Mouse (Mus musculus) kidney, embryonic 15.5 days (tissue): ENCODE measurements around the gene Cpeb1. TPM values are rescaled to one million over a fixed set of nuclear protein-coding genes. Genes with fewer than 3 reads are reported as not detected.
"Not testable (repeated sequence)": the region's sequence is repeated elsewhere in the genome, so short reads cannot be mapped to it uniquely, and the experiment has no call there.

Experiments used
- ATAC-seq: fragments of 200-750 bp; cut with Nextera tagmentation; replicated peaks from 2 replicates; pipeline ENCODE4 v1.8.0; 2017; ENCODE audit warnings: moderate TSS enrichment; ENCODE audit not compliant: low FRiP score
- H3K27ac ChIP-seq: fragments of 300-500 bp; sonication (generic); 2 replicates; pipeline ENCODE4 v1.5.1; 2015; ENCODE audit warnings: mild to moderate bottlenecking, inconsistent platforms
- H3K27me3 ChIP-seq: fragments of 300-500 bp; sonication (generic); 2 replicates; pipeline ENCODE4 v1.6.1; 2015; ENCODE audit warnings: inconsistent platforms
- H3K36me3 ChIP-seq: fragments of 300-500 bp; sonication (generic); 2 replicates; pipeline ENCODE4 v1.6.1; 2015; ENCODE audit warnings: inconsistent platforms
- H3K4me1 ChIP-seq: fragments of 300-500 bp; sonication (generic); 2 replicates; pipeline ENCODE4 v1.6.1; 2015; ENCODE audit warnings: inconsistent platforms
- H3K4me2 ChIP-seq: fragments of 300-500 bp; sonication (generic); 2 replicates; pipeline ENCODE4 v1.6.1; 2015; ENCODE audit warnings: moderate library complexity, mild to moderate bottlenecking, inconsistent platforms
- H3K4me3 ChIP-seq: fragments of 300-500 bp; sonication (generic); replicated peaks from 2 replicates; pipeline ENCODE4 v1.5.1; 2015; ENCODE audit warnings: mild to moderate bottlenecking, inconsistent platforms
- H3K9ac ChIP-seq: fragments of 300-500 bp; sonication (generic); 2 replicates; pipeline ENCODE4 v1.6.1; 2015; ENCODE audit warnings: mild to moderate bottlenecking, inconsistent platforms
- H3K9me3 ChIP-seq: fragments of 300-500 bp; sonication (generic); replicated peaks from 2 replicates; pipeline ENCODE4 v1.6.1; 2016; ENCODE audit warnings: inconsistent platforms
- WGBS: fragments of 180-500 bp; shearing (Covaris S2); methylation state at CpG from one replicate; pipeline ENCODE4 v1.1.7; 2015; ENCODE audit warnings: mixed read lengths; 5-methylcytosine and 5-hydroxymethylcytosine counted together
- polyA plus RNA-seq: library from polyadenylated mRNA; unstranded; fragments of >200 nt; fragmentation: Nextera tagmentation; extraction: Ambion mirVana; gene quantifications from 2 replicates; pipeline ENCODE4 v1.2.1, GENCODE M21; 2015

Gene Cpeb1
- polyA plus RNA-seq = 0.87 and 1.9 TPM in 2 replicates

GRCm38 (mm10) chr7:81455155-81455651 lies at the start of gene Cpeb1:
Cpeb1 (minus strand) TSS chr7:81455465.
- Histone ChIP-seq H3K4me1 (peaks cover 26% of the 10 kb centered on the region), H3K9ac (no peak within 1 kb of the TSS), H3K27me3 (peaks cover 92% of the 10 kb centered on the region), H3K4me2 (peak within 1 kb of the TSS; percentile 85), H3K36me3 (no peaks in the 10 kb centered on the region), H3K27ac (no peak within 1 kb of the TSS), H3K4me3 (peak within 1 kb of the TSS; percentile 51), H3K9me3 (no peaks in the 10 kb centered on the region)
- WGBS = under 1% methylated on average over 28 of the region's 28 CpGs
- 0 out of 2 replicates have a peak, but pooled peaks have one; percentile 60 for ATAC-seq

GRCm38 (mm10) chr7:81501050-81501449 lies 45.8 kb upstream of the Cpeb1 start:
- Histone ChIP-seq H3K27ac (no peak overlapping the region), H3K4me2 (no peak overlapping the region), H3K27me3 (no peaks in the 10 kb centered on the region; the same call in 1 of the 2 replicates), H3K4me3 (no peak overlapping the region), H3K36me3 (no peaks in the 10 kb centered on the region), H3K9me3 (no peaks in the 10 kb centered on the region), H3K9ac (no peak overlapping the region), H3K4me1 (0 out of 2 replicates have a peak, but pooled peaks cover 2% of the 10 kb centered on the region)
- whole genome bisulfite sequencing = 64% methylated on average over 2 of the region's 2 CpGs
- no peak for ATAC-seq

- H3K4me3 ChIP-seq = no peak within 1 kb of the TSS
- no peaks in the 10 kb centered on the region for H3K9me3 ChIP-seq
- H3K4me1 ChIP-seq = peaks cover 10% of the 10 kb centered on the region; the same call in 1 of the 2 replicates
- WGBS = 62% methylated on average over 7 of the region's 7 CpGs
- peaks cover 24% of the 10 kb centered on the region for H3K27me3 ChIP-seq
- no peak within 1 kb of the TSS for H3K27ac ChIP-seq
- no peak for ATAC-seq
- H3K36me3 ChIP-seq = no peaks in the 10 kb centered on the region
- no peak within 1 kb of the TSS for H3K4me2 ChIP-seq
- H3K9ac ChIP-seq = no peak within 1 kb of the TSS
Measured at GRCm38 (mm10) chr7:81498181-81498580, 42.9 kb upstream of the Cpeb1 start, which contains the start of gene BC048679. BC048679 (minus strand) TSS chr7:81498281.

GRCm38 (mm10) chr7:81497171-81497570 lies 41.9 kb upstream of the Cpeb1 start:
- H3K9me3 ChIP-seq = no peaks in the 10 kb centered on the region
- H3K27me3 ChIP-seq = peaks cover 34% of the 10 kb centered on the region
- peaks cover 14% of the 10 kb centered on the region; the same call in 1 of the 2 replicates for H3K4me1 ChIP-seq
- no peak overlapping the region for H3K4me2 ChIP-seq
- no peak overlapping the region for H3K27ac ChIP-seq
- H3K9ac ChIP-seq = no peak overlapping the region
- H3K36me3 ChIP-seq = no peaks in the 10 kb centered on the region
- H3K4me3 ChIP-seq = no peak overlapping the region
- 27% methylated on average over 6 of the region's 6 CpGs for WGBS
- no peak for ATAC-seq

- H3K4me1 ChIP-seq = peaks cover 19% of the 10 kb centered on the region
- under 1% methylated on average over 57 of the region's 57 CpGs for WGBS
- no peak within 1 kb of the TSS for H3K27ac ChIP-seq
- H3K27me3 ChIP-seq = peaks cover 34% of the 10 kb centered on the region
- 0 out of 2 replicates have a peak within 1 kb of the TSS, but pooled peaks have one; percentile 6 for H3K9ac ChIP-seq
- no peaks in the 10 kb centered on the region for H3K9me3 ChIP-seq
- ATAC-seq = peak; percentile 83
- no peaks in the 10 kb centered on the region for H3K36me3 ChIP-seq
- H3K4me2 ChIP-seq = peak within 1 kb of the TSS; percentile 93
- peak within 1 kb of the TSS; percentile 53 for H3K4me3 ChIP-seq
Measured at GRCm38 (mm10) chr7:81493331-81494021, 38.2 kb upstream of the Cpeb1 start, which contains the start of gene Ap3b2. Ap3b2 (minus strand) TSS chr7:81493925.

GRCm38 (mm10) chr7:81492628-81493027 lies 37.4 kb upstream of the Cpeb1 start:
- peak overlapping the region; percentile 93 for H3K4me2 ChIP-seq
- H3K27ac ChIP-seq = no peak overlapping the region
- no peak for ATAC-seq
- H3K4me1 ChIP-seq = peaks cover 19% of the 10 kb centered on the region
- no peaks in the 10 kb centered on the region for H3K36me3 ChIP-seq
- H3K27me3 ChIP-seq = peaks cover 34% of the 10 kb centered on the region
- H3K9ac ChIP-seq = no peak overlapping the region
- peak overlapping the region; percentile 53; the same call in 1 of the 2 replicates for H3K4me3 ChIP-seq
- no peaks in the 10 kb centered on the region for H3K9me3 ChIP-seq
- 43% methylated on average over 9 of the region's 9 CpGs for WGBS

GRCm38 (mm10) chr7:81489649-81490048 lies 34.4 kb upstream of the Cpeb1 start:
- Histone ChIP-seq H3K4me1 (peaks cover 16% of the 10 kb centered on the region), H3K27ac (no peak overlapping the region), H3K27me3 (peaks cover 21% of the 10 kb centered on the region), H3K4me2 (no peak overlapping the region), H3K9me3 (no peaks in the 10 kb centered on the region), H3K9ac (no peak overlapping the region), H3K4me3 (no peak overlapping the region), H3K36me3 (no peaks in the 10 kb centered on the region)
- 0 out of 2 replicates have a peak, but pooled peaks have one; percentile 49 for ATAC-seq
- 7% methylated on average over 9 of the region's 9 CpGs for WGBS

- Histone ChIP-seq H3K4me1 (peaks cover 6% of the 10 kb centered on the region; the same call in 1 of the 2 replicates), H3K4me2 (no peak overlapping the region), H3K9ac (no peak overlapping the region), H3K27ac (no peak overlapping the region), H3K27me3 (peaks cover 27% of the 10 kb centered on the region), H3K4me3 (no peak overlapping the region), H3K9me3 (no peaks in the 10 kb centered on the region), H3K36me3 (no peaks in the 10 kb centered on the region)
- no peak for ATAC-seq
- WGBS = 15% methylated on average over 8 of the region's 8 CpGs
Measured at GRCm38 (mm10) chr7:81480800-81481199, 25.5 kb upstream of the Cpeb1 start.

- no peak overlapping the region for H3K4me3 ChIP-seq
- H3K9ac ChIP-seq = no peak overlapping the region
- H3K27me3 ChIP-seq = peaks cover 33% of the 10 kb centered on the region
- no peak overlapping the region for H3K4me2 ChIP-seq
- H3K9me3 ChIP-seq = no peaks in the 10 kb centered on the region
- no peak for ATAC-seq
- H3K4me1 ChIP-seq = peaks cover 6% of the 10 kb centered on the region; the same call in 1 of the 2 replicates
- no peaks in the 10 kb centered on the region for H3K36me3 ChIP-seq
- 60% methylated on average over 3 of the region's 3 CpGs for WGBS
- no peak overlapping the region for H3K27ac ChIP-seq
Measured at GRCm38 (mm10) chr7:81479531-81480090, 24.3 kb upstream of the Cpeb1 start.

- H3K4me1 ChIP-seq, H3K27ac ChIP-seq, H3K9ac ChIP-seq, H3K36me3 ChIP-seq, H3K4me2 ChIP-seq, ATAC-seq, H3K4me3 ChIP-seq, H3K9me3 ChIP-seq: not testable (repeated sequence)
- peaks cover 33% of the 10 kb centered on the region for H3K27me3 ChIP-seq
Measured at GRCm38 (mm10) chr7:81478261-81478660, 23.0 kb upstream of the Cpeb1 start.

GRCm38 (mm10) chr7:81476833-81477232 lies 21.6 kb upstream of the Cpeb1 start:
- WGBS = 3% methylated on average over 24 of the region's 24 CpGs
- peaks cover 6% of the 10 kb centered on the region; the same call in 1 of the 2 replicates for H3K4me1 ChIP-seq

GRCm38 (mm10) chr7:81475221-81475620 lies 20.0 kb upstream of the Cpeb1 start:
- no peak overlapping the region for H3K9ac ChIP-seq
- H3K27ac ChIP-seq = no peak overlapping the region
- ATAC-seq = no peak
- peaks cover 33% of the 10 kb centered on the region for H3K27me3 ChIP-seq
- H3K36me3 ChIP-seq = no peaks in the 10 kb centered on the region
- no peaks in the 10 kb centered on the region for H3K9me3 ChIP-seq
- WGBS = 76% methylated on average over 3 of the region's 3 CpGs
- no peak overlapping the region for H3K4me2 ChIP-seq
- no peak overlapping the region for H3K4me3 ChIP-seq
- H3K4me1 ChIP-seq = peaks cover 6% of the 10 kb centered on the region; the same call in 1 of the 2 replicates

More at GRCm38 (mm10) chr7:81476833-81477232, 21.6 kb upstream of the Cpeb1 start:
- Histone ChIP-seq H3K9me3 (no peaks in the 10 kb centered on the region), H3K4me2 (peak overlapping the region; percentile 49), H3K9ac (no peak overlapping the region), H3K27ac (no peak overlapping the region), H3K4me3 (peak overlapping the region; percentile 20; the same call in 1 of the 2 replicates), H3K27me3 (peaks cover 33% of the 10 kb centered on the region), H3K36me3 (no peaks in the 10 kb centered on the region)
- 0 out of 2 replicates have a peak, but pooled peaks have one; percentile 43 for ATAC-seq
